Mouse (Mus musculus) thymus, postnatal 0 days (tissue): ENCODE measurements around the gene Ggn. TPM values are rescaled to one million over a fixed set of nuclear protein-coding genes. Genes with fewer than 3 reads are reported as not detected.
A peak's percentile ranks its signal among the peaks of the same experiment; 100 is the strongest.
"Not testable (repeated sequence)": the region's sequence is repeated elsewhere in the genome, so short reads cannot be mapped to it uniquely, and the experiment has no call there.

Experiments used
- DNase-seq: peaks from one replicate; pipeline ENCODE4 v3.0.0-alpha.2; 2015; ENCODE audit warnings: low spot score
- polyA plus RNA-seq: library from polyadenylated mRNA; unstranded; fragments of >200 nt; fragmentation: Nextera tagmentation; extraction: Ambion mirVana; gene quantifications from 2 replicates; pipeline ENCODE4 v1.2.1, GENCODE M21; 2015

Gene Ggn
- polyA plus RNA-seq, 1 experiment from 2014 or later: 0.20 TPM

DNA sequence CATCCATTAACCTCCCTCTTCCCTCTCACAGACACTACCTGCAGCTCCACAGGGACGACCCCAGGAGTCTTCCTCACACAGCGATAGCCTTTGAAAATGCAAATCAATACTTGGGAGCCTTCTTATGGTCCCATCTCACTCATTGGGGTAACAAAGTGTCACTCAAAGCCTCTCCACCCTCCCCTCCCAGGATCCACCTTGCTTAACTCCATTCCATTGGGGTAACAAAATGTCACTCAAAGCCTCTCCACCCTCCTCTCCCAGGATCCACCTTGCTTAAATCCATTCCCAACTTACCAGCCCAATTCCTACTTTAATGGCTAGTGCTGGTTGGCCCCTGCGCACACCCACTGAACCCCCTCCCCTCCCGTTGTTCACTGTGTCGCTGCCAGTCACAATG is 11.7 kb upstream of the Ggn start:
- DNase-seq: no peak

DNA sequence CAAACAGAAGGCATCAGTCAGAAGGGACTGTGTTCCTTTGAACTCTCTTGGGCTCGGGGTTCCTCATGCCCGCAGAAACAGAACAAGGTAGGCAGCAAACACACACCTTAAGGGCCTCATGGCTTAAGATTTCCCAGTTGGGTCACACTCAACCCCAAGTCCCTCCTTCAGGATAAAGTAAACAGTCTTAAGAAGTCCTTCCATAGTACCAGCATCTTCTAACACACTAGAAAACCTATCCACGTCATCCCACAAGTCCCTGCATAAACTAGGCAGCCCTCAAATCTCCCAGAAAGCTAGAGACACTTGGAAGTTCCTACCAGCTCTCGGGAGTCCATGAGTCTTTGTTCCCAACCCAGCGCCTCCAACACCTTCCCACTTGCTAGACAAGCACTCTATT is 7.7 kb upstream of the Ggn start:
- no peak for DNase-seq

DNA sequence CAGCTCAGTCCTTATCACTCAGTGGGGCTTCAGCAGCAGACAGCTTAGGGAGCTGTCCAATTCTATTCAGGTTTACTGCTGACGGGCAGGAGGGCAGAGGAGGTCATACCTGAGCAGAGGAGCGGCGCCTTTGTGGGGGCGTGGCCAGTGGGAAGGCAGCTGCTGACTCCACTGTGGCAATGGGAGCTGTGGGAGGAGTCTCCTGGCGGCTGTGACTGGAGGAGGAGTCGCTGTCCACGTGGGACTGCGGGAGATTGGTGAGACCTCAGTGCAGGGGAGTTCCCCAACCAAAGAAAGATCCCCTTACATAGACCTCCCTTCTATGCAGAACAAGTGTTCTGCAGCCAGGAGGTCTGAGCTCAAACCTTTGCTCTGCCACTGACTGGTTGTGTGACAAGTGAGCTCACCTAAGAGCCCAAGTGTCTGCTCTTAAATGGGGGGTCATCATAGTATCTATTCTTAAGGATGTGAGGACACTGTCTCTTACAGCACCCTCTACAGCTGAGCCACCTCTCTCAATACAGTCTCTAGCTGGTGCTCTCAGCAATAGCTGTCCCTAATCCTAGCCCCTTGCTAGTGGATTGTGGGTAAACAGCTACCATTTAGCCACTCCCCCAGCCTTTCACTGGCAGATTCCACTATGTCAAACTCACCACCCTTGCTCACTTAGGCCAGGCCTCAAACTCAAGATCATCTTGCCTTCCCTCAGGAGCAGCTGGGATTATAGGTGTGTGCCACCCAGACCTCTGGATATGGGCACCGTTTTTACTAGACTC is 7.1 kb upstream of the Ggn start:
- DNase-seq: peak; percentile 56

DNA sequence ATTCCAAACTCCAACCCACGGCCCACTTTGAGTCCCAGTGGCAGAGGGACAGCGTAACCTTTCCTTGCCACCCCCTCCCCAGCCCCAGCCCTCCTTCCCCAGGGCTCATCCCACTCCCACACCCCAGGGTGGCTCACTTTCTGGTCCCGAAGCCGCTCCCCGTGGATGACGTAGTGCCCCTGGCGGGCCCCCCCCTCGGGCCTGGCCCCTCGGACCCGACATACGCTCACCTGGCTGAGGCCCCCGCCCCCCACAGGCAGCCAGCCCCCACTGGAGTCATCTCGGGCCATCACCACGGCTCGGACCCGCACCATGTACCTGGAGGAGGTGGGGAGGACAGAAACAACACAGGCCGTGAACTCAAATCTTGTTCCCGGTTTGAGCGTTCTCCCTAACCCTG is 2.4 kb upstream of the Ggn start:
- no peak for DNase-seq

- DNase-seq: no peak
These were observed 1.8 kb upstream of the Ggn start for GRCm38 (mm10) chr7:29168121-29168695.

GRCm38 (mm10) chr7:29168791-29169230 is 1.2 kb upstream of the Ggn start:
- DNase-seq: peak; percentile 18

DNA sequence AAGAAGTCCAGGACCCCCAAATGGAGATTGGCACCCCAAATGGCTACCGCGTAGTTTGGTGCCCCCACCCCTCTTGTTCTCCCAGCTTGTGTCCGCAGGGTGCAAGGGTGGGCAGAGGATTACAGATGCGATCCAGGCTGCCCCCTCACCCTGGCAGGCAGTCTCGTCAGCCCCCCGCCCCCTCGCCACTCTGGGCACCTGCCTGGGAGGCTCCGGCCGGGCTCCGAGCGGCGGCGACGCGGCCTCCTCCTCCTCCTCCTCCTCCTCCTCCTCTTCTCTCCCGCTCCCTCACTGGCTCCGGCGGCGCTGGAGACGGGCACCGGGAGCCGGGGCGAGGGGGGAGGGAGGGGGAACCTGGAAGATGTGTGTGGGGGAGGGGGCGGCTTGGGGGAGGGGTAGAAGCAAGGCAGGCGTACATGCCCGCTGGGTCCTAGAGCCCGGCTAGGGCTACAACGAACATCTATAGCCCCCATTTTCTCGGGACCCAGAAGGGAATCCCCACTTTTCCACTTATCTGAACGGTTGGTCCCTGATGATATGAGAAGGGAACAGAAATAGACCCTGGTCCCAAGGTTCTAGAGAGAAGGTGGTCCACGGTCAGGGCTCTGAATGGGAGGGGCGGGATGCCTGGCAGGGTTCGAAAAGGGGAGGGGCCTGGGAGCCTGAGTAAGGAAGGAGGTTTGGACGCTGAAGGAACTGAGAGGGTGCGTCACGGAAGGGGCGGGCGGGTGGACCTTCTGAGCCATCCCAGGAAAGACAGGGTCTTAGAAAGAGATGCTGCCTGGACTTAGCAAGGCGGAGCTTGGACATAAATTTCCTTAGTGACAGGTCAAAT is 562 bp upstream of the Ggn start:
- peak; percentile 31 for DNase-seq

GRCm38 (mm10) chr7:29170755-29171561 is 948 bp downstream of the Ggn start:
- peak; percentile 10 for DNase-seq

DNA sequence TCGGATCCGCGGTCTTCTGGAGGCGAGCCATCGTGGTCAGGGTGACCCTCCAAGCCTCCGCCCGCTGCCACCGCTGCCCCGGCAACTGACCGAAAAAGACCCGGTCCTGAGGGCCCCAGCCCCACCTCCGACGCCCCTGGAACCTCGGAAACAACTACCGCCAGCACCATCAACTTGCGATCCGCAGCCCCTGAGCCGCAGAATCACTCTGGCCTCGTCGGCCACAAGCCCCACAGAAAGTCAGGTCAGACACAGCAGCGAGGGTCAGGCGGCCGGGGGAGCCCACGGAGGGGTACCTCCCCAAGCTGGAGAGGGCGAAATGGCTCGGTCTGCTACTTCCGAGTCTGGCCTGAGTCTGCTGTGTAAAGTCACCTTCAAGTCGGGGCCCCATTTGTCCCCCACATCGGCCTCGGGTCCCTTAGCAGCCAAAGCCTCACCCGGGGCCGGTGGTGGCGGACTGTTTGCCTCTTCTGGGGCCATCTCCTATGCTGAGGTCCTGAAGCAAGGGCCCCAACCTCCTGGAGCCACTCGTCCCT is 1.6 kb downstream of the Ggn start:
- DNase-seq: no peak

DNA sequence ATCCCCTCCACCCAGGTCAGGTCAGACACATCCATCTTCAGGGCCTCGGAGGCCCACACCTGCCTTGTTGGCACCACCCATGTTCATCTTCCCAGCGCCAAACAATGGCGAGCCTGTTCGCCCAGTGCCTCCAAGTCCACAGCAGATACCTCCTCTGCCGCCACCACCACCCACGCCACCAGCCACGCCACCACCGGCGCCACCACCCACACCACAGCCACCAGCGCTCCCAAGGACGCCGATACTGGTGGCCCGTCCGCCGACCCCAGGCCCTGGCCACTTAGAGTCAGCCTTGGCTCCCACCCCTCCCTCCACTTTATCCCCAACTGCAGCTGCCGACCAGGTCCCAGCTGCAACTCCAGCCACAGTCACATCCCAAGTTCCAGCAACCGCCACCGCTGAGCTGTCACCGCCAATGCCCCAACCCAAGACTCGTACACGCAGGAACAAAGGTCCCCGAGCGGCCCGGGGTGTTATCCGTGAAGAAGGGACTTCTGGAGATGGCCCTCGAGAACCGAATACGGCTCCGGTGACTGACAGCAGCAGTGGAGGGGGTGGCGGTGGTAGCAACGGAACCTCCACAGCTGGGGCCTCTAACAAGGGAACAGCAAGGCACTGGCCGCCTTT is 2.5 kb downstream of the Ggn start:
- no peak for DNase-seq

DNA sequence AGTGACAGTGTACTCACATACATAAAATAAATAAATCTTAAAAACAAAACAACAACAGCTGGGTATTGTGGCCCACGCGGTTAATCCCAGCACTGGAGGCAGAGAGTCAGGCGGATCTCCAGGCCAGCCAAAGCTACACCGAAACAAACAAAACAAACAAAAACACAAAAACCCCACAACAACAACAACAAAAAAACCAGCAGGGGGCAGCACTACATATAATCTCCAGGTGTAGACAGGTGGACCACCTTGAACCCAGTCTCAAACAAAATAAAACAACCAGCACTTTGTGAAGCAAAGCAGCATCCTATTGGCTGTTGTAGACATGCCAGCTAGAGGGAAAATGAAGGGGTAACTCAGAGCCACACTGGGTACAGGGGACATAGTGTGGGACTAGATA is 8.1 kb downstream of the Ggn start:
- peak; percentile 19 for DNase-seq

GRCm38 (mm10) chr7:29179323-29179722 is 9.3 kb downstream of the Ggn start:
- DNase-seq: peak; percentile 32

DNA sequence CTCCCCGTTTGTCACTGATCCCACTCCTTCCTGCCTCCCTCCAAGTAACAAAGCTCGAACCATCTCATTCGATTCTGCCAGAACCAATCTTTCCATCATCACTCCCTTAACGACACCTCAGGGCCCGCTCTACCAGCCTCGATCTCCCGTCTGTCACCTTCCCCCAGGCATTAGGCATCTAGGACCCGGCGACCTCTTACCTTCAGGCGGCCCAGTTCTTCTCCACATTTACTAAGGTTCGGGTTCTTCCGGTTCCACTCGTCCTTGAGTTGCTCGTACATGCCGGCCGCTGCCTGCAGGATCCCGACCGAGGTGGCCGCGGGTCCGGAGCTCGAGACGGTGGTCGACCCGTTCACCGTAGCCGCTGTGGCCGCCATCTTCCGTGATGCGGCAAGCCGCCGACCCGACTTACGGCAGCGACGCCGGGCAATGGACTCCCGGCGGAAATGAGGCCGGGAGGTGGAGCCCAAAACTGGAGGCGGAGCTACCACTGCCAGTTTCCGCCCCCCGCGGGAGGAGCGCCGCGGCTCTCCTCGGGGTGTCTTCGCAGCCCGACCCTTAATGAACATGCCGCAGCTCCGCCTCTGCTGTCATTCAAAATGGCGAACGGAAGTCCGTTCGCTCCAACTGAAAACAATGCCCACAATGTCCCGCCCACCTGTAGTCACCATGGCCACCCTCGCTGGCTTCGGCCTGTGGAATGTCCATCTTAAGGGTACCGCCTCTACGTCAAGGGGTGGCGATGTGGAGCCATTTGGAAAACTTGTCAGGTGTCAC is 10.3 kb downstream of the Ggn start, which contains the start of gene Psmd8:
TSS of gene Psmd8 (minus strand) at position 625 of the 777 bp plus-strand sequence.
- DNase-seq: peak; percentile 99

DNA sequence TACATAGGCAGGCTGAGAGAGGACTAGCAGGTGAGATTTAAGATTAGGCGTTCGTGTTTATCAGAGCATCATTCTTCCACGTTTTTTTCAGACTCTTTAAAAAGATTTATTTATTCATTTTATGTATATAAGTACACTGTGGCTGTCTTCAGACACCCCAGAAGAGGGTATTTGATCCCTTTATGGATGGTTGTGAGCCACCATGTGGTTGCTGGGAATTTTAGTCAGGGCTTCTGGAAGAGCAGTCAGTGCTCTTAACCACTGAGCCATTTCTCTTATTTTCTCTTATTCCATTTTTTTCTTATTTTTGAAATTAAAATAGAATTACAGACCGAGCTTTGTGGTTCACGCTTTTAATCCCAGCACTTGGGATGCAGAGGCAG is 10.8 kb downstream of the Ggn start:
- DNase-seq: no peak

DNA sequence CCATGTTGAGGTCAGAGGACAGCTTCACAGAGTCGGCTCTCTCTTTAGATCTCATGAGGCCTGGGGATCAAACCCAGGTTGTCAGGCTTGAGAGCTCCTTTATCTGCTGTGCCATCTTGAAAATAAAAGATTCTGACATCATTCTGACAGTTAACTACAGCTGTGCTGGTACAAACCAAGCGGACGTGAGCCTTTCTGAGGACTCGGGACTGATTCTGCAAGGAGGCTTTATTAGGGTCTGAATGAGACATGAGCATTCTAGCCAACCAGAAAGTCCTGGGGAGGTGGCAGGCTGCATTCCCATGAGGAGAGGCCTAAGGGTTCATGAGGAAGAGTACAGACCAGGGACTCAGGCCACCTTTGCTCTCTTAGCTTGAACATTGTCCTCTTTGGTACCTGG is 11.3 kb downstream of the Ggn start:
- DNase-seq: not testable (repeated sequence)

GRCm38 (mm10) chr7:29194230-29194629 is 24.2 kb downstream of the Ggn start:
- not testable (repeated sequence) for DNase-seq

- DNase-seq: peak; percentile 48
These were observed 32.6 kb downstream of the Ggn start for GRCm38 (mm10) chr7:29202577-29202976.

GRCm38 (mm10) chr7:29211013-29211412 is 41.0 kb downstream of the Ggn start:
- DNase-seq: peak; percentile 12

GRCm38 (mm10) chr7:29211415-29212198 is 41.6 kb downstream of the Ggn start:
- peak; percentile 88 for DNase-seq
